Mouse (Mus musculus) CH12.LX (cell line): Measurements from ENCODE around the gene Prss8. TPM values are rescaled to one million over a fixed set of nuclear protein-coding genes. Genes with fewer than 3 reads are reported as not detected.
A peak's percentile ranks its signal among the peaks of the same experiment; 100 is the strongest.

Experiments used
- DNase-seq: peaks from one replicate; pipeline ENCODE4 v3.0.0-alpha.2; 2013; ENCODE audit errors: extremely low read depth
- H3K27ac ChIP-seq: 2 replicates; pipeline ENCODE4 v1.5.1; 2012; ENCODE audit warnings: low read depth, mild to moderate bottlenecking, control low read depth, moderate library complexity; ENCODE audit not compliant: insufficient read depth
- H3K27me3 ChIP-seq: replicated peaks from 2 replicates; pipeline ENCODE3; 2012; ENCODE audit warnings: inconsistent platforms
- H3K36me3 ChIP-seq, 2 experiments: replicated peaks in 1 of 2; 2 replicates each; pipeline versions ENCODE3 to v1.6.1; 2012; ENCODE audit warnings: inconsistent platforms in 1 of 2, low read length in 1 of 2, mild to moderate bottlenecking in 1 of 2, mixed read lengths in 1 of 2, moderate library complexity in 1 of 2; ENCODE audit not compliant: control insufficient read depth in 1 of 2, insufficient read depth in 1 of 2
- H3K4me1 ChIP-seq, 2 experiments: 2 replicates each; pipeline ENCODE4 v1.6.1; 2012; ENCODE audit warnings: inconsistent platforms in 1 of 2, moderate library complexity in 1 of 2; ENCODE audit not compliant: insufficient read depth in 2 of 2, control insufficient read depth in 1 of 2
- H3K4me2 ChIP-seq: 2 replicates; pipeline ENCODE4 v1.6.1; 2012; ENCODE audit warnings: low read depth, mild to moderate bottlenecking, control low read depth; ENCODE audit not compliant: poor library complexity, insufficient read depth, severe bottlenecking
- H3K4me3 ChIP-seq, 3 experiments: fragments of 150-350 bp in 1 of 3; sonication (generic) in 1 of 3; replicated peaks in 1 of 3; 2 replicates each; pipeline versions ENCODE3 to v1.5.1; 2011 to 2012; ENCODE audit warnings: low read depth in 2 of 3, low read length in 2 of 3, mild to moderate bottlenecking in 2 of 3, moderate library complexity in 2 of 3, control low read depth in 1 of 3, improper control_type of control experiment in 1 of 3, inconsistent platforms in 1 of 3, mixed read lengths in 1 of 3; ENCODE audit not compliant: poor library complexity in 1 of 3
- H3K79me2 ChIP-seq: replicated peaks from 2 replicates; pipeline ENCODE4 v1.6.1; 2012; ENCODE audit warnings: mild to moderate bottlenecking, moderate library complexity; ENCODE audit not compliant: control insufficient read depth, poor library complexity, insufficient read depth, severe bottlenecking; ENCODE audit errors: extremely low read depth
- H3K9ac ChIP-seq: 2 replicates; pipeline ENCODE4 v1.6.1; 2012; ENCODE audit warnings: low read depth, mild to moderate bottlenecking, control low read depth, moderate library complexity; ENCODE audit not compliant: insufficient read depth
- H3K9me3 ChIP-seq: replicated peaks from 2 replicates; pipeline ENCODE3; 2012; ENCODE audit warnings: low read length, inconsistent platforms, mixed read lengths
- CHD1 ChIP-seq: IDR thresholded peaks from 2 replicates; pipeline ENCODE4 v1.6.1; 2012; ENCODE audit warnings: low read depth, low read length, improper control_type of control experiment, inconsistent platforms
- CHD2 ChIP-seq: IDR thresholded peaks from 2 replicates; pipeline ENCODE4 v1.6.1; 2011; ENCODE audit warnings: low read length, improper control_type of control experiment
- CTCF ChIP-seq, 2 experiments: IDR thresholded peaks in 1 of 2; conservative IDR thresholded peaks in 1 of 2; 2 replicates each; pipeline ENCODE4 v1.5.1; 2011 to 2012; ENCODE audit warnings: low read depth in 2 of 2, low read length in 2 of 2, improper control_type of control experiment in 1 of 2, inconsistent platforms in 1 of 2, mild to moderate bottlenecking in 1 of 2, moderate library complexity in 1 of 2
- ELF1 ChIP-seq: IDR thresholded peaks from 2 replicates; pipeline ENCODE4 v1.6.1; 2014; ENCODE audit warnings: low read depth, mild to moderate bottlenecking, inconsistent platforms, low read length, improper control_type of control experiment
- EP300 ChIP-seq: IDR thresholded peaks from 2 replicates; pipeline ENCODE4 v1.6.1; 2011; ENCODE audit warnings: low read length, improper control_type of control experiment
- GABPA ChIP-seq: IDR thresholded peaks from 2 replicates; pipeline ENCODE4 v1.6.1; 2012; ENCODE audit warnings: low read depth, low read length, improper control_type of control experiment, inconsistent platforms; ENCODE audit not compliant: insufficient replicate concordance
- HCFC1 ChIP-seq: IDR thresholded peaks from 2 replicates; pipeline ENCODE4 v1.6.1; 2012; ENCODE audit warnings: low read depth, mild to moderate bottlenecking, inconsistent platforms, low read length, improper control_type of control experiment
- IRF4 ChIP-seq: IDR thresholded peaks from 2 replicates; pipeline ENCODE4 v1.6.1; 2014; ENCODE audit warnings: low read depth, mild to moderate bottlenecking, inconsistent platforms, low read length, improper control_type of control experiment
- KAT2A ChIP-seq: IDR thresholded peaks from 2 replicates; pipeline ENCODE4 v1.6.1; 2012; ENCODE audit warnings: low read length, improper control_type of control experiment, inconsistent platforms; ENCODE audit not compliant: insufficient replicate concordance
- MAFK ChIP-seq: IDR thresholded peaks from 2 replicates; pipeline ENCODE4 v1.6.1; 2011; ENCODE audit warnings: low read length, improper control_type of control experiment; ENCODE audit not compliant: insufficient replicate concordance
- MAX ChIP-seq: IDR thresholded peaks from 2 replicates; pipeline ENCODE4 v1.6.1; 2011; ENCODE audit warnings: low read length, improper control_type of control experiment
- MAZ ChIP-seq: IDR thresholded peaks from 2 replicates; pipeline ENCODE4 v1.6.1; 2012; ENCODE audit warnings: low read depth, mild to moderate bottlenecking, inconsistent platforms, low read length, improper control_type of control experiment, moderate library complexity
- MEF2A ChIP-seq: IDR thresholded peaks from 2 replicates; pipeline ENCODE4 v1.6.1; 2014; ENCODE audit warnings: low read depth, mild to moderate bottlenecking, inconsistent platforms, low read length, improper control_type of control experiment, borderline replicate concordance
- MXI1 ChIP-seq: IDR thresholded peaks from 2 replicates; pipeline ENCODE4 v1.6.1; 2011; ENCODE audit warnings: mild to moderate bottlenecking, low read depth, low read length, improper control_type of control experiment
- NELFE ChIP-seq: IDR thresholded peaks from 2 replicates; pipeline ENCODE4 v1.6.1; 2011; ENCODE audit warnings: low read depth, low read length, improper control_type of control experiment
- NRF1 ChIP-seq: IDR thresholded peaks from 2 replicates; pipeline ENCODE4 v1.6.1; 2014; ENCODE audit warnings: low read depth, mild to moderate bottlenecking, inconsistent platforms, low read length, improper control_type of control experiment, moderate library complexity
- POLR2A ChIP-seq: IDR thresholded peaks from 2 replicates; pipeline ENCODE4 v1.6.1; 2011; ENCODE audit warnings: low read depth, mild to moderate bottlenecking, improper control_type of control experiment, low read length
- POLR2AphosphoS2 ChIP-seq: IDR thresholded peaks from 2 replicates; pipeline ENCODE4 v1.6.1; 2011; ENCODE audit warnings: low read depth, low read length, improper control_type of control experiment
- RAD21 ChIP-seq: IDR thresholded peaks from 2 replicates; pipeline ENCODE4 v1.6.1; 2011; ENCODE audit warnings: low read depth, mild to moderate bottlenecking, low read length, improper control_type of control experiment, moderate library complexity
- RCOR1 ChIP-seq: conservative IDR thresholded peaks from 2 replicates; pipeline ENCODE4 v1.6.1; 2012; ENCODE audit warnings: low read depth, mild to moderate bottlenecking, inconsistent platforms, low read length, improper control_type of control experiment
- SMC3 ChIP-seq: IDR thresholded peaks from 2 replicates; pipeline ENCODE4 v1.6.1; 2011; ENCODE audit warnings: low read depth, low read length, improper control_type of control experiment
- TBP ChIP-seq: conservative IDR thresholded peaks from 2 replicates; pipeline ENCODE4 v1.6.1; 2011; ENCODE audit warnings: low read depth, low read length, improper control_type of control experiment
- TCF12 ChIP-seq: IDR thresholded peaks from 2 replicates; pipeline ENCODE4 v1.6.1; 2014; ENCODE audit warnings: low read depth, mild to moderate bottlenecking, inconsistent platforms, low read length, improper control_type of control experiment
- USF1 ChIP-seq: IDR thresholded peaks from 2 replicates; pipeline ENCODE4 v1.6.1; 2014; ENCODE audit warnings: low read depth, mild to moderate bottlenecking, inconsistent platforms, low read length, improper control_type of control experiment
- ZC3H11A ChIP-seq: IDR thresholded peaks from 2 replicates; pipeline ENCODE4 v1.6.1; 2012; ENCODE audit warnings: low read depth, mild to moderate bottlenecking, inconsistent platforms, low read length, improper control_type of control experiment
- ZMIZ1 ChIP-seq: IDR thresholded peaks from 2 replicates; pipeline ENCODE4 v1.6.1; 2012; ENCODE audit warnings: low read depth, mild to moderate bottlenecking, inconsistent platforms, low read length, improper control_type of control experiment
- dilution Hi-C: fragments of 300-500 bp; cut with MboI; formaldehyde crosslinking; loops from 2 replicates; pipeline ENCODE4 v1.14.3; 2020; ENCODE audit warnings: low sequenced_read_pairs; ENCODE audit not compliant: extremely low pct_unique_long_range_greater_than_20kb, extremely low pct_ligation_motif_present
- in situ Hi-C: fragments of 300-500 bp; cut with MboI; formaldehyde crosslinking; loops from 3 replicates; pipeline ENCODE4 v1.14.3; 2019; ENCODE audit warnings: low sequenced_read_pairs, low pct_ligation_motif_present, low pct_unique_long_range_greater_than_20kb, mixed read lengths
- polyA plus RNA-seq: library from polyadenylated mRNA; unstranded; fragments of >175 nt; gene quantifications from 2 replicates; pipeline ENCODE4 v1.2.1, GENCODE M21; 2012; ENCODE audit warnings: low read depth; ENCODE audit not compliant: insufficient read length
- total RNA-seq, 2 experiments: library from RNA; depleted of rRNA; stranded (reverse); fragments of 300-350 nt in 1 of 2; fragments of >200 nt in 1 of 2; gene quantifications; 2 replicates each; pipeline ENCODE4 v1.2.3; 2012 to 2014

Gene Prss8
- total and polyA plus RNA-seq, 3 experiments: 0.08 TPM; not detected in 2

- Histone ChIP-seq H3K4me2 (peak within 1 kb of the TSS; percentile 92), H3K27me3 (no peaks in the 10 kb centered on the region), H3K4me1 (peaks cover under 1 to 26% of the 10 kb centered on the region in 2 experiments; a peak in 2 of 4 replicates), H3K9ac (peak within 1 kb of the TSS; percentile 42), H3K4me3 (peak within 1 kb of the TSS; percentile 66 to 87 (median 80)), H3K36me3 (peaks cover 30 to 42% of the 10 kb centered on the region in 2 experiments), H3K9me3 (no peaks in the 10 kb centered on the region), H3K27ac (peak within 1 kb of the TSS; percentile 7; the same call in 1 of the 2 replicates), H3K79me2 (peaks cover 11% of the 10 kb centered on the region; the same call in 1 of the 2 replicates)
- dilution Hi-C loops: no loop called here
- peak; percentile 17; the same call in 1 of the 2 replicates for TF ChIP-seq MAZ
- TF ChIP-seq POLR2A: peak; percentile 88
- no peak for TF ChIP-seq CHD1
- TF ChIP-seq SMC3: no peak
- TF ChIP-seq ELF1: peak; percentile 85
- TF ChIP-seq HCFC1: peak; percentile 93
- 0 out of 2 replicates have a peak, but pooled peaks have one; percentile 32 for TF ChIP-seq ZMIZ1
- no peak for TF ChIP-seq RAD21
- peak; percentile 73; the same call in 1 of the 2 replicates for TF ChIP-seq MXI1
- TF ChIP-seq NELFE: 0 out of 2 replicates have a peak, but pooled peaks have one; percentile 60
- TF ChIP-seq EP300: no peak
- TF ChIP-seq CHD2: peak; percentile 95
- 0 out of 2 replicates have a peak, but pooled peaks have one; percentile 43 for TF ChIP-seq MEF2A
- peak; percentile 83 for TF ChIP-seq TBP
- TF ChIP-seq NRF1: peak; percentile 67
- TF ChIP-seq TCF12: peak; percentile 95
- no peak; the same call in 1 of the 2 replicates for TF ChIP-seq MAFK
- peak; percentile 48; the same call in 1 of the 2 replicates for TF ChIP-seq IRF4
- peak; percentile 86; the same call in 1 of the 2 replicates for TF ChIP-seq KAT2A
- TF ChIP-seq POLR2AphosphoS2: peak; percentile 77; the same call in 1 of the 2 replicates
- peak; percentile 94 for DNase-seq
- in situ Hi-C loops: no loop called here
Observed at GRCm38 (mm10) chr7:127912190-127912871, 17.6 kb downstream of the Prss8 start, which contains the start of gene Kat8. Gene Kat8, plus strand, starts transcription at chr7:127912516.

DNA sequence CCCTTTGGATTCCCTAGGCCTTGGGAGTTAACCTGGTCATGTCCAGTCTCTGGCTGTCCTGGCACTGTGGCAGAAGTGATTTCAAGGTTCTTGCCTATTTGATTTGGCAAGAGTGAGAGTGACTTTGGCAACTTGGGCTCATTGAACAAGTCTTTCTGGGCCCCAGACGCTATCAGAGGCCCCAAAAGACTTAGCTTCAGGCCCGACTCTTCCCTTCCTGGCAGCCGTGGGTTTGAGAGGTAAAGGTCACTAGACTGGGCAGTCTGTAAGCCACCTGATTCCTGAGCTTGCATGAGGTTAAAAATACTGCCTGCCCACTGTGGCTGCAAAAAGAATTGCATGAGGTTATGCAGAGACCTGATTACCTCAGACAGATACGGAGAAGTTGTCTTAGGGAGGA, 21.2 kb downstream of the Prss8 start:
- no peak overlapping the region for H3K4me3 ChIP-seq
- H3K9ac ChIP-seq: no peak overlapping the region
- H3K27ac ChIP-seq: no peak overlapping the region
- no peak overlapping the region for H3K4me2 ChIP-seq
- in situ Hi-C loops: no loop called here
- H3K36me3 ChIP-seq: peaks cover 45 to 56% of the 10 kb centered on the region in 2 experiments
- DNase-seq: no peak
- no peaks in the 10 kb centered on the region for H3K9me3 ChIP-seq
- H3K4me1 ChIP-seq: peaks cover 7 to 21% of the 10 kb centered on the region in 2 experiments; a peak in 3 of 4 replicates
- dilution Hi-C loops: no loop called here
- H3K27me3 ChIP-seq: no peaks in the 10 kb centered on the region
- peaks cover 11% of the 10 kb centered on the region; the same call in 1 of the 2 replicates for H3K79me2 ChIP-seq
- TF ChIP-seq MAZ: no peak
- no peak for TF ChIP-seq MAX
- no peak for TF ChIP-seq RCOR1
- no peak for TF ChIP-seq CTCF (conservative IDR thresholded peaks at IDR 0.05 in 1 of 2, IDR thresholded peaks at IDR 0.05 in 1 of 2; ENCODE audit: low read depth in 2 of 2, low read length in 2 of 2)
- TF ChIP-seq USF1: no peak
- TF ChIP-seq GABPA: no peak
- TF ChIP-seq POLR2A: no peak
- TF ChIP-seq HCFC1: no peak
- no peak for TF ChIP-seq ZC3H11A
